Mouse (Mus musculus): ENCODE measurements at regions not wholly inside any gene's neighbourhood (a gene's known extent, or its start where the extent isn't known, plus 50 kb on each side); places are given as distances from the start of the nearest gene placed in this dataset.

GRCm38 (mm10) chr19:32975303-32975702, 218.0 kb downstream of the Pten start:
- 61% methylated on average over 5 of the region's 5 CpGs for WGBS
- Histone ChIP-seq H3K4me3 (replicated peaks; ENCODE audit: insufficient read depth, low read depth, low read length) (no peak overlapping the region), H3K27me3 (ENCODE audit: control insufficient read depth, insufficient read depth, low read length) (no peaks in the 10 kb centered on the region), H3K27ac (ENCODE audit: insufficient read depth, low read length) (no peak overlapping the region), H3K4me1 (ENCODE audit: control insufficient read depth, insufficient read depth, low read length) (no peaks in the 10 kb centered on the region)
- TF ChIP-seq CTCF (IDR thresholded peaks at IDR 0.05; ENCODE audit: borderline replicate concordance, insufficient read depth, low read depth, low read length) (no peak), POLR2A (IDR thresholded peaks at IDR 0.05; ENCODE audit: borderline replicate concordance, insufficient read depth, low read length) (no peak)
- DNase-seq, result no peak

GRCm38 (mm10) chr19:32976507-32976906, 219.2 kb downstream of the Pten start:
- Histone ChIP-seq H3K27me3 (ENCODE audit: control insufficient read depth, insufficient read depth, low read length) (no peaks in the 10 kb centered on the region), H3K4me1 (ENCODE audit: control insufficient read depth, insufficient read depth, low read length) (no peaks in the 10 kb centered on the region), H3K4me3 (replicated peaks; ENCODE audit: insufficient read depth, low read depth, low read length) (no peak overlapping the region), H3K27ac (ENCODE audit: insufficient read depth, low read length) (no peak overlapping the region)
- 97% methylated on average over 7 of the region's 7 CpGs for WGBS
- no peak for DNase-seq
- TF ChIP-seq POLR2A (IDR thresholded peaks at IDR 0.05; ENCODE audit: borderline replicate concordance, insufficient read depth, low read length), result no peak
- no peak for TF ChIP-seq CTCF (IDR thresholded peaks at IDR 0.05; ENCODE audit: borderline replicate concordance, insufficient read depth, low read depth, low read length)

GRCm38 (mm10) chr19:32978037-32978745, 220.9 kb downstream of the Pten start:
- no peak for DNase-seq
- no peak for TF ChIP-seq POLR2A (IDR thresholded peaks at IDR 0.05; ENCODE audit: borderline replicate concordance, insufficient read depth, low read length)
- no peak for TF ChIP-seq CTCF (IDR thresholded peaks at IDR 0.05; ENCODE audit: borderline replicate concordance, insufficient read depth, low read depth, low read length)
- WGBS, result 85% methylated on average over 7 of the region's 7 CpGs

DNA sequence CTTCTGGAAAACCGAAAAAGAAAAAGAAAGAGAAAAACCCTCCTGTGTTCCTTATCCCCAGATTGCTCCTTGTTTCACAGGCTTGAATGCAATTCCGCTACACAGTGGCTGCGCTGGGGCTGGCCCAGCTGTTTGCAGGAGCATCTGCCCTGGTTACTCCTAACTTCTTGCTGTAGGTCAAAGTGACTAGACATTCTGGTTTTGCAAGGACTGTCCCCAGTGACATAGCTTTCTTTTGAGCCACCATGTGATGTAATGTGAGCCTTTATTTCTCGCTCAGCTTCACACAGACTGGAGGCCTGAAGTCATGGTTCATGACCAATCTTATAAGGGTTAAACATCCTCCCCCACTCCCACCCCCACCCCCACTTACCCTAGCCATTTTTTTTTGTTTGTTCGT, 222.8 kb downstream of the Pten start:
- 74% methylated on average over 5 of the region's 5 CpGs for WGBS
- no peak for DNase-seq
- TF ChIP-seq CTCF (IDR thresholded peaks at IDR 0.05; ENCODE audit: borderline replicate concordance, insufficient read depth, low read depth, low read length), result no peak
- TF ChIP-seq POLR2A (IDR thresholded peaks at IDR 0.05; ENCODE audit: borderline replicate concordance, insufficient read depth, low read length), result no peak
- Histone ChIP-seq H3K4me3 (replicated peaks; ENCODE audit: insufficient read depth, low read depth, low read length) (no peak overlapping the region), H3K27me3 (ENCODE audit: control insufficient read depth, insufficient read depth, low read length) (no peaks in the 10 kb centered on the region), H3K4me1 (ENCODE audit: control insufficient read depth, insufficient read depth, low read length) (no peaks in the 10 kb centered on the region), H3K27ac (ENCODE audit: insufficient read depth, low read length) (no peak overlapping the region)

More at GRCm38 (mm10) chr19:32978037-32978745, 220.9 kb downstream of the Pten start:
- no peak overlapping the region for H3K27ac ChIP-seq (ENCODE audit: insufficient read depth, low read length)
- H3K4me3 ChIP-seq (replicated peaks; ENCODE audit: insufficient read depth, low read depth, low read length), result no peak overlapping the region
- no peaks in the 10 kb centered on the region for H3K4me1 ChIP-seq (ENCODE audit: control insufficient read depth, insufficient read depth, low read length)
- H3K27me3 ChIP-seq (ENCODE audit: control insufficient read depth, insufficient read depth, low read length), result no peaks in the 10 kb centered on the region

- DNase-seq, result no peak
- Histone ChIP-seq H3K27me3 (ENCODE audit: control insufficient read depth, insufficient read depth, low read length) (no peaks in the 10 kb centered on the region), H3K27ac (ENCODE audit: insufficient read depth, low read length) (no peak overlapping the region), H3K4me1 (ENCODE audit: control insufficient read depth, insufficient read depth, low read length) (no peaks in the 10 kb centered on the region), H3K4me3 (replicated peaks; ENCODE audit: insufficient read depth, low read depth, low read length) (no peak overlapping the region)
- TF ChIP-seq POLR2A (IDR thresholded peaks at IDR 0.05; ENCODE audit: borderline replicate concordance, insufficient read depth, low read length) (no peak), CTCF (IDR thresholded peaks at IDR 0.05; ENCODE audit: borderline replicate concordance, insufficient read depth, low read depth, low read length) (no peak)
- WGBS, result 86% methylated on average over 5 of the region's 5 CpGs
Measured at GRCm38 (mm10) chr19:32988713-32989112, 231.4 kb downstream of the Pten start.

- WGBS, result 89% methylated on average over 6 of the region's 6 CpGs
Measured at GRCm38 (mm10) chr19:32989346-32989745, 232.0 kb downstream of the Pten start.

GRCm38 (mm10) chr19:32990576-32990975, 233.3 kb downstream of the Pten start:
- 89% methylated on average over 6 of the region's 6 CpGs for WGBS
- Histone ChIP-seq H3K27ac (ENCODE audit: insufficient read depth, low read length) (no peak overlapping the region), H3K4me1 (ENCODE audit: control insufficient read depth, insufficient read depth, low read length) (no peaks in the 10 kb centered on the region), H3K27me3 (ENCODE audit: control insufficient read depth, insufficient read depth, low read length) (no peaks in the 10 kb centered on the region), H3K4me3 (replicated peaks; ENCODE audit: insufficient read depth, low read depth, low read length) (no peak overlapping the region)
- TF ChIP-seq CTCF (IDR thresholded peaks at IDR 0.05; ENCODE audit: borderline replicate concordance, insufficient read depth, low read depth, low read length) (no peak), POLR2A (IDR thresholded peaks at IDR 0.05; ENCODE audit: borderline replicate concordance, insufficient read depth, low read length) (no peak)
- no peak for DNase-seq

More at GRCm38 (mm10) chr19:32989346-32989745, 232.0 kb downstream of the Pten start:
- no peak for DNase-seq
- no peak overlapping the region for H3K4me3 ChIP-seq (replicated peaks; ENCODE audit: insufficient read depth, low read depth, low read length)
- H3K4me1 ChIP-seq (ENCODE audit: control insufficient read depth, insufficient read depth, low read length), result no peaks in the 10 kb centered on the region
- no peak overlapping the region for H3K27ac ChIP-seq (ENCODE audit: insufficient read depth, low read length)
- TF ChIP-seq CTCF (IDR thresholded peaks at IDR 0.05; ENCODE audit: borderline replicate concordance, insufficient read depth, low read depth, low read length) (no peak), POLR2A (IDR thresholded peaks at IDR 0.05; ENCODE audit: borderline replicate concordance, insufficient read depth, low read length) (no peak)
- no peaks in the 10 kb centered on the region for H3K27me3 ChIP-seq (ENCODE audit: control insufficient read depth, insufficient read depth, low read length)

DNA sequence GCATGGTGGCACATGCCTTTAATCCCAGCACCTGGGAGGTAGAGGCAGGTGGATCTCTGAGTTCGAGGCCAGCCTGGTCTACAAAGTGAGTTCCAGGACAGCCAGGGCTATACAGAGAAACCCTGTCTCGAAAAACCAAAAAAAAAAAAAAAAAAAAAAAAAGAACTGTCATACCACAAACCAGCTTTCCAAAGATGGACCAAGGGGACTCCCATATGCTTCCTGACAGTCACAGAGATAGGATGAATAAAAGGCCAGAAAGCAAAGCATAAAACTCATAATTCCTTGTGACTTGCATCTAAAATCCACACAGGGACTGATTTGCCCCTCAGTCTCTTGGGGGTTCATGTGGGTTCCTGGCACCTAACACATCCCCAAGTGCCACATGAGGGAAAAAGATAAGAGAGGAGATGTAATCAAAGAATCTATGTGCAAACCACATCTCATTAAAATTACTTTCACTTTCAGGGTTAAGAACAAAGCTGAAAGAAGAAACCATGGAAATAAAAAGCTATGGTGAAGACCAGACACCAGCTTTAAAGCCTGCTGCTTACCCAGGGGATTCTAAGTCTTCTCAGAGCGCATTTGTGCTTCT, 241.4 kb downstream of the Pten start:
- Histone ChIP-seq H3K4me1 (ENCODE audit: control insufficient read depth, insufficient read depth, low read length) (no peaks in the 10 kb centered on the region), H3K27ac (ENCODE audit: insufficient read depth, low read length) (no peak overlapping the region), H3K27me3 (ENCODE audit: control insufficient read depth, insufficient read depth, low read length) (no peaks in the 10 kb centered on the region), H3K4me3 (replicated peaks; ENCODE audit: insufficient read depth, low read depth, low read length) (no peak overlapping the region)
- WGBS, result 63% methylated on average over 3 of the region's 3 CpGs
- DNase-seq, result no peak
- TF ChIP-seq CTCF (IDR thresholded peaks at IDR 0.05; ENCODE audit: borderline replicate concordance, insufficient read depth, low read depth, low read length), result no peak
- TF ChIP-seq POLR2A (IDR thresholded peaks at IDR 0.05; ENCODE audit: borderline replicate concordance, insufficient read depth, low read length), result no peak
